Mouse (Mus musculus) liver, embryonic 14.5 days (tissue): ENCODE results near the gene Acot7.

ENCODE experiments used
- CTCF ChIP-seq: IDR thresholded peaks from 2 replicates; pipeline ENCODE4 v1.5.1; 2016; ENCODE audit warnings: antibody characterized with exemption, low read depth, control low read depth
- EP300 ChIP-seq: IDR thresholded peaks from 2 replicates; pipeline ENCODE4 v1.6.1; 2016; ENCODE audit warnings: antibody characterized with exemption, low read depth

DNA sequence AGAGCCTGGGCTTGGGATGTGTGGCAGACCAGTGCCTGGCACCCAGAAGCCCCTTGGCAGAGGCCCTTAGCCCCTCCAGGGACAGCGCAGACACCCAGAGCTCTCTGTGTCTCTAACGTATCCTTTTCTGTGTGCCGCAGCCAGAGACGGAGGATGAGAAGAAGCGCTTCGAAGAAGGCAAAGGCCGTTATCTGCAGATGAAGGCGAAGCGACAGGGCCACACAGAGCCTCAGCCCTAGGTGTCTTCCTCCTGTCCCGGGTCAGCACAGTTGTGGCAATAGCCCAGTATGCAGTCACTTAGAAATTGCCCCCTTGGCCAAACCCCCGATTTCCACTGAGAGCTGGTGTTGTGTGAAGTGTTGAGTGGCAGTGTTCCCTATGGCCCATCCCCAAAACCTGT is 93.4 kb downstream of the Acot7 start:
- TF ChIP-seq EP300 (no peak), CTCF (no peak)
